Mouse (Mus musculus): ENCODE measurements around the gene Stk11. TPM values are rescaled to one million over a fixed set of nuclear protein-coding genes. Genes with fewer than 3 reads are reported as not detected.
A peak's percentile ranks its signal among the peaks of the same experiment; 100 is the strongest.

Gene Stk11
- total and polyA plus RNA-seq, 3 experiments, result 47.4 to 94.9 (median 65.9) TPM

DNA sequence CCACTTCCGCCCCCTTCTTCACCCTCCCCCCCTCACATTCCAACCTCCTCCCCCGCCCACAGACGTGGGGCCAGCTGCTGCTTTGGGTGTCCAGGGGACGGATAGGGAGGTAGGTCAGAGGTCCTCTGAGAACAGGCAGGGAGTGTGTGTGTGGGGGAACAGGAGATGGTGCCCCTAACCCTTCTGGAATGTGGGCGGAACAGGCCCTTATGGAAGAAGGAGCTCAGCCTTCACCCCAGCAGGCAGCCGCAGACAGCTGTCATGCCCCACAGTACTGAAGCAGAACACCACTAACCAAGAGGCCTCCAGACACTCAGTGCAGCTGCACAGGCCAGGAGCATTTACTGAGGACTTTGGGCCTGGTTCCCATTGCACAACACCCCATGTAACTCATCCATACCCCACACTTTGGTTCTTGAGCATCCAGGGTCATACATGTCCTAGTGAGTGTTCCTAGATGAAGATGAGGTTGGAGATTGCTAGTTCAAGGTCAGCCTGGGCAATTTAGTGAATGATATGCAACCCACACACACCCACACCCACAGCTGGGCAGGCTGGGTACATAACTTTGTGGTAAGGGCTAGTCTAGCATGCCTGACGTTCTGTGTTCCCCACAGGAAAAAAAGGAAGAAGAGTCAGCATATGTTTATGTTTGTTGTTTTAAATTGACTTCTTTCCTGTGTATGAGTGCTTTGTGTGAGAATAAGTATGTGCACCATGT is 46.1 kb downstream of the Stk11 start:
- Histone ChIP-seq H3K9ac (ENCODE audit: insufficient read depth, low read depth) (peak overlapping the region; percentile 55; the same call in 1 of the 2 replicates), H3K36me3 (replicated peaks in 1 of 2; ENCODE audit: control insufficient read depth in 1 of 2, insufficient read depth in 1 of 2, low read length in 1 of 2) (peaks cover 4 to 10% of the 10 kb centered on the region in 2 experiments), H3K4me3 (replicated peaks in 1 of 3; ENCODE audit: low read depth in 2 of 3, low read length in 2 of 3, poor library complexity in 1 of 3) (no peak overlapping the region), H3K4me1 (ENCODE audit: control insufficient read depth in 1 of 2, insufficient read depth in 2 of 2) (peaks cover 35 to 84% of the 10 kb centered on the region in 2 experiments), H3K9me3 (replicated peaks; ENCODE audit: low read length) (no peaks in the 10 kb centered on the region), H3K4me2 (ENCODE audit: insufficient read depth, low read depth, poor library complexity, severe bottlenecking) (peak overlapping the region; percentile 52; the same call in 1 of the 2 replicates), H3K79me2 (replicated peaks; ENCODE audit: control insufficient read depth, extremely low read depth, insufficient read depth, poor library complexity, severe bottlenecking) (no peaks in the 10 kb centered on the region), H3K27me3 (replicated peaks) (no peaks in the 10 kb centered on the region), H3K27ac (ENCODE audit: insufficient read depth, low read depth) (peak overlapping the region; percentile 55)
- dilution Hi-C loops (cut with MboI; ENCODE audit: extremely low pct_ligation_motif_present, extremely low pct_unique_long_range_greater_than_20kb, low sequenced_read_pairs), result no loop called here
- TF ChIP-seq NRF1 (IDR thresholded peaks at IDR 0.05; ENCODE audit: low read depth, low read length) (no peak), CHD2 (IDR thresholded peaks at IDR 0.05; ENCODE audit: low read length) (peak; percentile 57; the same call in 1 of the 2 replicates), MAFK (IDR thresholded peaks at IDR 0.05; ENCODE audit: insufficient replicate concordance, low read length) (no peak)
- in situ Hi-C loops (cut with MboI; ENCODE audit: low pct_ligation_motif_present, low pct_unique_long_range_greater_than_20kb, low sequenced_read_pairs), result no loop called here
- DNase-seq (ENCODE audit: extremely low read depth), result no peak

DNA sequence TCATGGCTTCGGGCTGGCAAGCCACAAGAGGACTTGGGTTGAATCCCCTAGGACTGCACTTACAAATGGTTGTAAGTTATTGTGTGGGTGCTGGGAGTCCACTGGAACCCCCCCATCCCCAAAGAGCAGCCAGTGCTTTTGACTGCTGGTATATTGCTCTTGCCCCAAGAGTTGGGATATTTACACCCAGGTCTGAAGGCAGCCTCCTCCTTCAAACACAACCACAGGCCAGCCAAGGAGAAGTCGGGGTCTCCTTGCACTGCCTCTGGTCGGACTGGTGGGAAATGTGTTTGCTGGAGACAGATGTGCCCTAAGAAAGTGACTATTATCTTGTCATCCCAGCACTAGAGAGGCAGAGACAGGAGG is 46.6 kb downstream of the Stk11 start:
- H3K9ac ChIP-seq (ENCODE audit: insufficient read depth, low read depth), result no peak overlapping the region
- H3K9me3 ChIP-seq (replicated peaks; ENCODE audit: low read length), result no peaks in the 10 kb centered on the region
- H3K36me3 ChIP-seq (replicated peaks in 1 of 2; ENCODE audit: control insufficient read depth in 1 of 2, insufficient read depth in 1 of 2, low read length in 1 of 2), result peaks cover 0 to 5% of the 10 kb centered on the region in 2 experiments
- H3K4me2 ChIP-seq (ENCODE audit: insufficient read depth, low read depth, poor library complexity, severe bottlenecking), result no peak overlapping the region
- in situ Hi-C loops (cut with MboI; ENCODE audit: low pct_ligation_motif_present, low pct_unique_long_range_greater_than_20kb, low sequenced_read_pairs), result no loop called here
- no peak overlapping the region for H3K27ac ChIP-seq (ENCODE audit: insufficient read depth, low read depth)
- dilution Hi-C loops (cut with MboI; ENCODE audit: extremely low pct_ligation_motif_present, extremely low pct_unique_long_range_greater_than_20kb, low sequenced_read_pairs), result no loop called here
- H3K4me1 ChIP-seq (ENCODE audit: control insufficient read depth in 1 of 2, insufficient read depth in 2 of 2), result peaks cover 35 to 85% of the 10 kb centered on the region in 2 experiments
- DNase-seq (ENCODE audit: extremely low read depth), result no peak
- no peaks in the 10 kb centered on the region for H3K79me2 ChIP-seq (replicated peaks; ENCODE audit: control insufficient read depth, extremely low read depth, insufficient read depth, poor library complexity, severe bottlenecking)
- TF ChIP-seq UBTF (IDR thresholded peaks at IDR 0.05; ENCODE audit: low read depth, low read length), result no peak
- TF ChIP-seq TCF12 (IDR thresholded peaks at IDR 0.05; ENCODE audit: low read depth, low read length), result no peak
- no peak for TF ChIP-seq MXI1 (IDR thresholded peaks at IDR 0.05; ENCODE audit: low read depth, low read length)
- H3K4me3 ChIP-seq (replicated peaks in 1 of 3; ENCODE audit: low read depth in 2 of 3, low read length in 2 of 3, poor library complexity in 1 of 3), result no peak overlapping the region
- H3K27me3 ChIP-seq (replicated peaks), result no peaks in the 10 kb centered on the region

DNA sequence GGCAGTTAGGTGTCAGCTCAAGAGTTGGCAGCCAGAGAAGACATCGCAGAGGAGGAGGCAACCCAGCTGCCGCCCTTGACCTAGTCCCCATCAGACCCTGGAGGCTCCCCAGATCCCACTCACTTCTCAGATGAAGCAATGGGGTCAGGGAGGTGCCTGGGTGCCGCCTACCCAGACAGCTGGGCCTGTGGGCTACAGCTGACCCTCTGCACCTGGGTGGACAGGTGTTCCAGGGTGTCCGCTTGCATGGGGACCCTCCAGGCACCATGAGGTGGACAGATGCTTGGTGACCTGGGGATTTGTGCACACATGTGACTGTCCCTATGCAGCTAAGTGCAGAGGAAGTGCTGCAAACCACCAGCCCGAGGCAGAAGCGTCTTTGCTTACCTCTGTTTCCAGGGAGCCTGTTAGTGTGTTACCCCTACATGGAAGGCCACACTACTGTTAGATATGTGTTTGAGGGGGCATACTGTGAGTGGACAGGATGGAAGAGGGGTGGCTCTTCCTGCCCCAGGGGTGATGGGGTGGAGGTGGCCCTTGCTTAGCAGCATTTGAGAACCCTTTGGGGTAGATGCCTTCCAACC is 47.2 kb downstream of the Stk11 start:
- Histone ChIP-seq H3K27me3 (replicated peaks) (no peaks in the 10 kb centered on the region), H3K9ac (ENCODE audit: insufficient read depth, low read depth) (no peak overlapping the region), H3K4me2 (ENCODE audit: insufficient read depth, low read depth, poor library complexity, severe bottlenecking) (no peak overlapping the region), H3K4me1 (ENCODE audit: control insufficient read depth in 1 of 2, insufficient read depth in 2 of 2) (peaks cover 35 to 80% of the 10 kb centered on the region in 2 experiments), H3K36me3 (replicated peaks in 1 of 2; ENCODE audit: control insufficient read depth in 1 of 2, insufficient read depth in 1 of 2, low read length in 1 of 2) (no peaks in the 10 kb centered on the region), H3K9me3 (replicated peaks; ENCODE audit: low read length) (no peaks in the 10 kb centered on the region), H3K79me2 (replicated peaks; ENCODE audit: control insufficient read depth, extremely low read depth, insufficient read depth, poor library complexity, severe bottlenecking) (no peaks in the 10 kb centered on the region), H3K4me3 (replicated peaks in 1 of 3; ENCODE audit: low read depth in 2 of 3, low read length in 2 of 3, poor library complexity in 1 of 3) (no peak overlapping the region), H3K27ac (ENCODE audit: insufficient read depth, low read depth) (no peak overlapping the region)
- TF ChIP-seq MAFK (IDR thresholded peaks at IDR 0.05; ENCODE audit: insufficient replicate concordance, low read length) (no peak), PAX5 (IDR thresholded peaks at IDR 0.05; ENCODE audit: low read length) (no peak), CTCF (conservative IDR thresholded peaks at IDR 0.05 in 1 of 2, IDR thresholded peaks at IDR 0.05 in 1 of 2; ENCODE audit: low read depth in 2 of 2, low read length in 2 of 2) (no peak)
- dilution Hi-C loops (cut with MboI; ENCODE audit: extremely low pct_ligation_motif_present, extremely low pct_unique_long_range_greater_than_20kb, low sequenced_read_pairs) (no loop called here), in situ Hi-C loops (cut with MboI; ENCODE audit: low pct_ligation_motif_present, low pct_unique_long_range_greater_than_20kb, low sequenced_read_pairs) (no loop called here)
- DNase-seq (ENCODE audit: extremely low read depth), result no peak

All from CH12.LX (cell line).